Mouse (Mus musculus): ENCODE data around the gene Notch3.
"Not testable (repeated sequence)": the region's sequence is repeated elsewhere in the genome, so short reads cannot be mapped to it uniquely, and the experiment has no call there.

Notch3 gene

DNA sequence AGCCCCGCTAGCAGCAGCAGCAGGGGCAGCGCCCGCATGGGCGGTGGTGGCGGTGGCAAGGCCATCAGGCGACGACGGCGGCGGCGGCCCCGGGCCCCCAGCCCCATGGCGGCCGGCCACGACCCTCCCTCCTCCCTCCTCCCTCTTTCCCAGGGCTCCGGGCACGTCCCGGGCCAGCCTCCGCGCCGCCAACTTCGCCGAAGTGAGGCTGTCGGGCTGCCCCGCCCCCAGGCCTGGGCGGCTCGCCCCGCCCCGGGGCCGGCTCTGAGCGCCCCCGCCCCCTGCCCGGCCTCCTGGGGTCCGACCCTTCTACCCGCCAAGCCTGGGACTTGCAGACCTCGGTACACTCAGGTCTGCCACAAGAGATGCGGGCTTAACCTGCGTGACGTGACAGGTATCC lies at the start of gene Notch3:
Gene Notch3 (minus strand): TSS at position 166 of the 400 bp plus-strand sequence.
- in situ Hi-C loops (cut with MboI, MseI): no loop called here

DNA sequence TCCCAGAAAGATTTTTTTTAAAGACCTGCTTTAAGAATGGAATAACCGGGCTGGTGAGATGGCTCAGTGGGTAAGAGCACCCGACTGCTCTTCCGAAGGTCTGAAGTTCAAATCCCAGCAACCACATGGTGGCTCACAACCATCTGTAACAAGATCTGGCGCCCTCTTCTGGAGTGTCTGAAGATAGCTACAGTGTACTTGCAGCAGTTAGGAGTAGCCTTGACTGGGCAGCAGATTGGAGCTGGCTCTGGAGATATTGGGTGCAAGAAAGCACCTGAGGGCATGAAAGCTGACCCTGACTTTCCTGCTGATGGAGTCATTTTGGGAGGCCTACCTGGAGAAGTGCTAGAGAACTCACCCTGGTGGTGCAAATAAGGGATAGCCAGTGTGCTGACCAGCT lies 48.9 kb upstream of the Notch3 start:
- in situ Hi-C loops (cut with MboI, MseI): not testable (repeated sequence)

DNA sequence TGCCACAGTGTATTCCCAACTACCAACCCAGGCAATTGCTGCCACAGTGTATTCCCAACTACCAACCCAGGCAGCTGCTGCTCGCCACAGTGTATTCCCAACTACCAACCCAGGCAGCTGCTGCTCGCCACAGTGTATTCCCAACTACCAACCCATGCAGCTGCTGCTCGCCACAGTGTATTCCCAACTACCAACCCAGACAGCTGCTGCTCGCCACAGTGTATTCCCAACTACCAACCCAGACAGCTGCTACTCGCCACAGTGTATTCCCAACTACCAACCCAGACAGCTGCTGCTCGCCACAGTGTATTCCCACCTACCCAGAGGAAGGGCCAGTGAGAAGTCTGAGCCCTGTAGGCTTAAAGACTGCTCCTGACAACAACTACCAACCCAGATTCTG lies 44.9 kb upstream of the Notch3 start:
- in situ Hi-C loops (cut with MboI, MseI): not testable (repeated sequence)

DNA sequence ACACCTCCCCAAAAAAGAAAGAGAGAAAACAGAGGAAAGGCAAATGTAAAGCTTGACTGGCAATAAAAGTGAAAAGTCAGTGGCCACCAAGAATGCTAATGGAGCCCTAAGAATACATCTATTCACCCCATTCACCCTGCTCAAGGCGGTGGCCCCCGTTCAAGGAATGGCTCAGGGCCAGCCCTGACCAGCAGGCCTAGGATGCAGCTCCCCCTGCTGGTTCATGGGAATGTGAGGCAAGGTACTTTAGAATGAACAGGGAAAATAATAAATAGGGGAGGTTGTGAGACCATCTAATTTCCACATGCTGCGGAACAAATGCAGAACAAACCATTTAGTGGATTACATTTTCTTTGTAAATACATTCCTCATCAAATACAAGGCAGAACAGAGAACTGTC lies 43.1 kb upstream of the Notch3 start:
- in situ Hi-C loops (cut with MboI, MseI): loop anchor here in 1 of 2 experiments (5.0 kb wide), 1 partner anchor 72 kb away; no protein-coding TSS in a partner anchor

DNA sequence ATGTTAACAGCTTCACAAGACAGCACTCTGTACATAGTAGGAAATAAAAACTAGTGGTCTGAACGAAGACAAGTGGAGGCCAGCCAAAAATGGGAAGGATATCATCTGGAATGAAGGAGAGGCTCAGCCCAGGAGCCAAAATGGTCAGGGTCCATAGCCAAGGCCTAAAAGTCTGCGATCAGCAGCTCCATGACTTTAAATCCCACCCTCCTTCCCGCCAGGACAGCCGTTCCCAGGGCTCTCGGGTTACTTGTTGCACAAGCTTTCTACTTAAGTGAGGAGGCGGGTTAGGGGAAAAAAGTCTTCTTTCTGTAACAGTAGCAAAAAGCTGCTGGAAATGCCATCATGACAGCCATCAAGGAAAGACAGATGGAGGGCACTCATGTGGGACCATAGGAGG lies 42.5 kb upstream of the Notch3 start:
- in situ Hi-C loops (cut with MboI, MseI): loop anchor here in 1 of 2 experiments (5.0 kb wide), 1 partner anchor 72 kb away; no protein-coding TSS in a partner anchor

DNA sequence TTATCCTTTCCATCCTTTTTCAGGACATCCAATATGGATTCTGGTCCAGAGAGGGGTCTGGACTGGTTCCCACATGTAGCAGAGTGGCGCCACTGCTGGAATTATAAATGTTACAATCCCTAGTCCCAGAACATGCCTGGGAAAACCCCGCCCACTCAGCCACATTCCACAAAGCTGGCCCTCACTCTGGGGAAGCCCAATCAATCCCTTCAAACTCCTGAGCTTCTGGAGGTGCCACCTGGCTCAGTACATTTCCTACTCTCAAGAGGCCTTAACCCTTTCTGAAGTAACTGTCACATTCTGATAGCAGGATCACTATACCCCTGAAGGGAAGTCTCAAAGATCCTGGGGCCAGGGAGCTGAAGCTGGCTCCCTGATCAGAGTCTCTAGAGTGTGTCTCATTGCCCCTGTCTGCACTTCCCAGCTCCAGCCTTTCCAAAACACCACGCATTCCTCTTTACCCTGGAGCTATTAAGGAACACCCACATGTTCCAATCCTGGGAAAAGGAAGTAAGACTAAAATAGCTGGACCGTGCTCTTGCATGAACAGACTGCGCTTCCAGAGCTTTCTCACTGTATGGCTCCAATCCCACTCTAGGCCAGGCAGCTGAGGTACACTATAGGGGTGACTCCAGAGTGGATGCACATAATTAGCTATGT lies 41.1 kb upstream of the Notch3 start:
- in situ Hi-C loops (cut with MboI, MseI): loop anchor here in 1 of 2 experiments (5.0 kb wide), 1 partner anchor 70 kb away; no protein-coding TSS in a partner anchor

DNA sequence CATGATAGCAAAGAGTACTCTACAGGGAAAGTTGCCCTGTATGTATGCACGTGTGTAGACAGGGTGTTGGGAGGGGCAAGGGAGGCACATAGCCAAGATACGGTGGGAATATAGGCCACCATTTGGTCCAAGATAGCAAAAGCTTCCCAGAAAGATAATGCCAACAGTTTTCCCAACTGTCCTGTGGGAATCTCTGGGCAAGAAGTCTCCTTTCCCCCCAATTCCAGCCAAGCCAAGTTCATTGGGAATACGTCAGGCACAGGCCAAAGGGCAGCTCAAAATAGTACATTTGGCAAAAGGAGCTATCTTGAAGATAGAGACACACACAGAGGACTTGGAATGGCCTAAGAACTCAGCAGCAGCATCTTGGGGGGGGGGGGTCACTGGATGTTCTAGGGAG lies 38.7 kb upstream of the Notch3 start:
- in situ Hi-C loops (cut with MboI, MseI): loop anchor here in 1 of 2 experiments (5.0 kb wide), 1 partner anchor 68 kb away; no protein-coding TSS in a partner anchor

DNA sequence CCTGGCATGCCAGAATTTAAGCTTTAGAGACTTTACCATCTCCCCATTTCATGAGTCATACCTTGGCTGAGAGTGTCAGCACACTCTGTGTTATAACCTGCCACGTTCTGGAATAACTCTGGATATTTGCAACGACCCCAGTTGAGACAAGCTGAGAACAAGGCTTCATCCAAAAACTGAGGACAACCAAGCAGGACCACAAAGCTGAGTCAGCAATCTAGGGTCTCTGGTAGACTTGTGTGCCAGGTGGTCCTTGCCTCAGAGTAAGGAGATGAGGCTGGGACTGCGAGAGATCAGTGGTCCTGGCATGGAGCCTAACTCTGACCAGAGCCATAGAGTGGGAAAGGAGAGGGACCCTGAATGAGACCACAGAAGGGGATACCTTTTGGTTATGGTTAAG lies 36.3 kb upstream of the Notch3 start:
- in situ Hi-C loops (cut with MboI, MseI): no loop called here

DNA sequence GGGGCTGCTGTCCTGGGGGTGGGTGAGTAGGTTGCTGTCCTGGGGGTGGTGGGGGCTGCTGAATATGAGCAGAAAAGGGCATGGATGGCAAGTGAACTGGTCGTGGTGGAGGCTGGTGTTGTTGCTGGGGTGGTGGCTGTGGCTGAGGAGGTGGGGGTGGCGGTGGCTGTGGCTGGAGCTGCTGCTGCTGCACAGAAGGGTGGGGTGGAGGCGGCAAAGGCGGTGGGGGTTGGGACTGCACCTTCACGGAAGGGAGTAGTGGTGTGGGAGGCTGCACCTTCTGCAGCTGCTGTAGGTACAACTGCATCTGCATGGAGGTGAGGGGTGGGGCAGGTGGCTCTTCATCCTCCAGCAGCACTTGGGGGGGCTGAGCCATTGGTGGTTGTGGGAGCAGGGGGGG lies 34.4 kb upstream of the Notch3 start:
- in situ Hi-C loops (cut with MboI, MseI): no loop called here

DNA sequence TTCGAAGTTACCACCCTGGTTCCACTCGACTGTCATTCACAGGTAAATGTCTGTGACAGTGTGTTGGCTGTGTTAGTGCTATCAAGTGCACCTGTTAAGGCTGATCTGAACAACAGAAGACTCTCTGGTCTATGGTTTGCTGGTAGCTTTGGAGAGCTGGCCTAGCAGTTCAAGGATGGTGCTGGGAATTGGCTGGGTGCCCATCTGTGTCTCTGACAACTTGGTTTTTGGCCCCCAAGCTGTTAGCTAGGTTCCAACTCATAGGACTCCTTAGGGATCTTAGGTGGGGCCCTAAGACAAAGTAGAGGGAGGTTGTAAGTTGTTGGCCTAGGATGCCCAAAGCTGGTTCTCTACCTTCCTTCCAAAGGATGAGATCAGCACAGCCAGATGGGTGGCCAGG lies 33.1 kb upstream of the Notch3 start:
- in situ Hi-C loops (cut with MboI, MseI): no loop called here

DNA sequence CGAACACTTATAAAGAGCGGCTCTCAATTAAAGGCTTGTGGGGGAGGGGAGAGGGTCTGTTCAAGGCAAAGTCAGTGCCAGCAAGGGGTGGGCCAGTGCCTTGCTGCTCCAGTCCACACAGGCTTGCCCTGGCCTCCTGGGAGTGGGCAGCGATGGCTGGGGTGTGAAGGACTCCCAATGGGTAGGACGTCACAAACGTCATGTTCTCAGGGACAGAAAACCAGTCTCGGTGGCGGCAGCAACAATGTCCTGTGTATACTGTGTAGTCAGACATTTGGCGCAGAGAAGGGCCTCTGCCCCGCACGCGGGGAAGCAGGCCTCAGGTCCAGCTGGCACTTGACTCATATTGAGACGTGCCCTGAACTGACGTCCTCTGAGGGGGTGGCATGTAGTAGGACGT lies 30.5 kb upstream of the Notch3 start:
- in situ Hi-C loops (cut with MboI, MseI): no loop called here

DNA sequence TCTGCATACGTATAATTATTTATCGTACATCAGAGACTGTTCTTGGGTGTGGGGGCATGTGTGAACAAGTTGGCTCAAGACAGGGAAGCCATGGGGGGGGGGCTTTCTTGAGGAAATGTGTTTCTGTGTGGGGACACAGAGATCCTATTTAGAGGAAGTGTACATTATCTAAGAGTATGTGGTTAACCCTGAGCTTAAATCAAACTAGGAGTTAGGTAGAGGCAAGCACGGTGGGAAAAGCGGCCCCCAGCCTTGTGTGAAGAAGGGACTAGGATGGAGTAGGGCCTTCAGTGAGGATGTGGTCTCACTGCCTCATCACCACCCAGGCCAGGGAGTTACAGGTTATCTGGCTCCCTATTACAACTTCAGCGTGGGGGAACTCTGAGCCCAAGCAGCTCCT lies 29.1 kb upstream of the Notch3 start:
- in situ Hi-C loops (cut with MboI, MseI): no loop called here

DNA sequence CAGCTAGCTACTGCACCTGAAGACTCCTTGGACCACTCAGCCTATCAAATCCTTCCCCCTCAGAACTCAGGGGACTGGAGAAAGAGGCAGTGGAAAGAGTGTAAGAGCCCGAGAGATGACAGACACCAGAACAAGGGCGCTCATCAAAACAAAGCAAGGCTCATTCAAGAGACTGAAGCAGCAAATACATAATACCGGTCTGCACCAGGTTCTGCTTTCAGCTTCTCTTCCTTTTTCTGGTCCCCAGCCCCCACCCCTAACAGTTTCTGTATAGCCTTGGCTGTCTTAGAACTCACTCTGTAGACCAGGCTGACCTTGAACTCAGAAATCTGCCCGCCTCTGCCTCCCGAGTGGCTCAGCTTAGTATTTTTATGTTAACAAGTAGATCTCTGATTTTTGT lies 26.4 kb upstream of the Notch3 start:
- in situ Hi-C loops (cut with MboI, MseI): no loop called here

DNA sequence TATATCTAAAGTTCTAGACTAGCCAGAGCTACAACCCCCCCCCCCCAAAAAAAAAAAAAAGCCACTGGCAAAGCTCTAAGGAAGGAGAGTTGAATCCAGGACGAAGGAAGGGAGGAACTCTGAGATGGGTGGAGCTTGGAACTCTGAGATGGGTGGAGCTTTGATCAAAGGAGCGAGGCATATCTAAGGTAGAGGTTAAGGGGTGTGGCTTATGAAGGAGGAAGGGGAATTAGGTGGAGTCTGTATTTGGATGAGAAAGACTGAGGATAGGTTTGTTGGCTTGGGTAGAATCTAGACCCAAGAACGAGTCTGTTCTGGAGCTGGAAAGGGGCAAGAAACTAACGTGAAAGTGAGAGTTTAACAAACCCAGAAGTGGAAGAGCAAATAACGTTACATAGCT lies 23.2 kb upstream of the Notch3 start:
- in situ Hi-C loops (cut with MboI, MseI): no loop called here

DNA sequence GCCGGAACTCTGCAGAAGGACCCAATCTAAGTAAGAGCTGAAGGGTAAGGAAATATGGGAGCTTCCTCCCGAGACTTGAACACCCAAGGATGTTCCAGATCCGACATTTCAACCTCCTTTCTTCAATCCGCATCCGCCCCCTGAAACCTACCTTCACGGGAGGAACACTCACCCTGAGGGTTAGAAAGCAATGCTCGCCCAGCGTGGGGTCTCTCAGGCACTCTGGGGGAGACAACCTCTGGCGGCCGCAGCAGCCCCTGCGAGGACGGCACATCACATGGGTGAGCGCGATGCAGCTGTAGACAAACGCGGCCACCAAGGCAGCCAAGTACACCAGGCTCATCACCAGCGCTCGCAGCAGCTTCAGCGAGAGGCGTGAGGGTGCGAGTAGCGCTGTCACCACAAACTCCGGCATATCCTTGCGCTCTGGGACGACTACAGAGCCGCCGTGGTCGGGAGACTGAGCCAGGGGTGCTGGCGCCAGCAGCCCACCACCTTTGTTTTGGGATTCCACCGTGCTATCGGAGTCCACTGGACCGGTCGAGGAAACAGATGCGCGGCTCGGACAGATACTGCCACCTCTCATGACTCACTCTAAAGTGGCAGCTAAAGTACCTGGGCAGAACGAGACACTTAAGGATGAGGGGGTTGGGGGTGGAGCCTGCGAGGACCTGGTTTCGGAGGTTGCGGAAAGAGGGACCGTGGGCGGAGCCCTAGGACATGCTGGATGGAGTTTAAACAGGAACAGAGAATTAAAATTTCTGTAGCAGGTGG lies 22.4 kb upstream of the Notch3 start, which contains the start of gene Ephx3:
Gene Ephx3 (minus strand): TSS at position 687 of the 774 bp plus-strand sequence.
- in situ Hi-C loops (cut with MboI, MseI): no loop called here

DNA sequence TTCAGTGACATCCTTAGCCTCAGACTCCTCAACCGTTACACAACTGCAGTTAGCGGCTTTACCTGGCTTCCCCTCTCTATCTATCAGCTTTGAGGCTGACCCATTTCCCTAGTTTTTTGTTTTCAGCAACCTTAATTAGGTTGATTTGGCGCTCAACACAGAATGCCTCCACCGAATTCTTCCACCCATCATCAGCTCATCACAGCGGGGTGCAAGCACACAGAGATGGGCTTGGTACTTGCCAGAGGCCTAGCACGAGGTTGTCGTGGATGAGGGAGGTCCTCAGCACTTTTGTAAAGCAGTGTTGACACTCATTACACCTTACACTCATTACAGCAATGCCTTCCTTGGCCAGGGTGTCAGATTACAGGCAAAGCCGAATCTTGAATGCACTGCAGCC lies 16.4 kb upstream of the Notch3 start:
- in situ Hi-C loops (cut with MboI, MseI): no loop called here

DNA sequence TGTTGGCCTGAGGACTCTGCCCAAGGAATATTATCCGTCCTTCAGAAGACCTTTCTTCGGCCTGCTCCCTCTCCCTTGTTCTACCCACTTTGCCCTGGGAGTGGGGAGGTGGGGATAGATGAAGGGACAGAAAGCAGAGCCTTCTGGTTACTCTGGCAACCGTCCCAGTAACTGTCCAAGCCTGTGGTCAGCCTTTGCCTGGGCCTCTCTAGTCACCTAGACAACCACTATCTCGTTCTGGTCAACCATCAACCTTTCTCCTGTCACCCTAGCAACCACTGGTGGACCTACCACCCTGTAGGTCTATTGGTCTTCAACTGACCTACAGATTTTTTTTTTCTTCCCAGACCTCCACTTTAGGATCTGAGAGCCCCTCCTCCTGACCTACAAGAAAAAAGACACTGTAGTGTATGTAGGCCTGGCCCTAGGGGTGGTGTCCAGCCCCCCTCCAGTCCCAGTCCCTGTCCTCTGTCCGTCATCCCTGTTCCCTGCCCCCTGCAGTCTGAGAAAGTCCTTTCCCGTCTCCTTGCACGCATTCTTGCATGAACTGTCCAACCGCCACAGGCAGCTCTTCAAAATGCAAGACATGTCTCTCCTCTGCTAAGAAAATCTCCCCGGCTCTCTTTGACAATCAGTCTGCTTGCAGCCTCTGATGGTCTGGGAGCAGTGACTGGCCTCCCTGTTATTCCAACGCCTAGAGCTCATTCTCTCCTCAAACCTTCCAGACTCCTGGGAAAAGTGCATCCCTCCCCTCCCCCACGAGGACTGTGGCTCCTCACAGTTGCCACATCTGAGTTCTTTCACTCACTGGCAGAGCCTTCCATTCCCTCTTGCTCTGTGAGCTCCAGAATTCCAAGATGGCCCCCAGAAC lies 13.2 kb upstream of the Notch3 start:
- in situ Hi-C loops (cut with MboI, MseI): no loop called here

DNA sequence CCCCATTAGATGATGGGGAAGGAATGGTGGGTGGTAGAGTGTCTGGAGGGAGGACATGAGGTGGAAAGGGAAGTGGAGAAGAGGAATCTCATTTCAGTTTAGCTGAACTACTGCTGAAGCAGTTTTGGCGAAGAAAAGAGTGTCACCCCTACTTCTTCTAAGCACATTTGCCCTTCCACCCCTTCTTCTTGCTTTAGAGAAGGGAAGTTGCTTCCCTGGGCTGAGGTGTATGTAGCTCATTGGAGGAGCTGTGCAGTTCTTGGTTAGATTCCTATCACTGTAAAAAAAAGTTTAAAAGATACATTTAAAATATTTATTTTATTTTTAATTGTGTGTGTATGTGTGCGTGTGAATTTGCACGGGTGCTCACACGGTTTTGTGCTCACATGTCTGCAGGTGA lies 10.3 kb upstream of the Notch3 start:
- in situ Hi-C loops (cut with MboI, MseI): no loop called here

DNA sequence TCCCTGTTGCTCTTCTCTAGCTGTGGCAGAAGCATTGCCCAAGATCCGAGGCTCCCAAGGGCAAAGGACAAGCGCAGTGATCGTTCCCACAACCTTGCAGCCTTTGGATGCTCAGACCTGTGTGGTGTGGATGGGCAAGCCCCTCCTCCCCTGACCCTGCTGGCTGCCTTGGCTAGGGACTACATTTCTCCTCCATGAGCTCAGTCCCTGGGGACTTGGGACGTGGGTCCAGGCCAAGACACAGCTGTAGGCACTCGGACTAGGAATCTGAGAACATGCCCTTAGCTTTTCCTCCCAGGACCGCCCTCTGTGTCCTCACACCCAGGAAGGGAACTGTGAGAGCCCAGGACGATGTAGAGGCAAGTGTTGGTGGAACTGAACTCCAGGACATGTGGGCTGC lies 6.5 kb upstream of the Notch3 start:
- in situ Hi-C loops (cut with MboI, MseI): no loop called here

DNA sequence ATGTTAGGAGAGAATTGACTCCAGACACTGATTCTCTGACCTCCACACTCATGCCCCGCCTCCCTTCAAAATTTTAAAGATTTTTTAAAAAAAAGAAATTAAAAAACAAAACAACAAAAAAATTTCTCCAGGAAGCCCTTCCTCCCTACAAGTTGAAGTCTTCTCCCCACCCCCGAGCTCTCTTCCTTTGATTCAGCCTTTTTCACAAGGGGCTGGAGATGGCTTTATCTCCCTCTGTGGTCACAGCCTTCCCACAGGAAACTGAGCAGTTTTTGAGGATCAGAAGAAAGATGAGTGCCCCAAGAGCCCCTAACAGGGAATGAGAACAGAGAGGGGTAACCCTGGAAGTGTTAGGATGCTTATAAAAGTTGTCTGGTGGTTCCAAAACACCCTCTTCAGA lies 5.8 kb upstream of the Notch3 start:
- in situ Hi-C loops (cut with MboI, MseI): no loop called here

DNA sequence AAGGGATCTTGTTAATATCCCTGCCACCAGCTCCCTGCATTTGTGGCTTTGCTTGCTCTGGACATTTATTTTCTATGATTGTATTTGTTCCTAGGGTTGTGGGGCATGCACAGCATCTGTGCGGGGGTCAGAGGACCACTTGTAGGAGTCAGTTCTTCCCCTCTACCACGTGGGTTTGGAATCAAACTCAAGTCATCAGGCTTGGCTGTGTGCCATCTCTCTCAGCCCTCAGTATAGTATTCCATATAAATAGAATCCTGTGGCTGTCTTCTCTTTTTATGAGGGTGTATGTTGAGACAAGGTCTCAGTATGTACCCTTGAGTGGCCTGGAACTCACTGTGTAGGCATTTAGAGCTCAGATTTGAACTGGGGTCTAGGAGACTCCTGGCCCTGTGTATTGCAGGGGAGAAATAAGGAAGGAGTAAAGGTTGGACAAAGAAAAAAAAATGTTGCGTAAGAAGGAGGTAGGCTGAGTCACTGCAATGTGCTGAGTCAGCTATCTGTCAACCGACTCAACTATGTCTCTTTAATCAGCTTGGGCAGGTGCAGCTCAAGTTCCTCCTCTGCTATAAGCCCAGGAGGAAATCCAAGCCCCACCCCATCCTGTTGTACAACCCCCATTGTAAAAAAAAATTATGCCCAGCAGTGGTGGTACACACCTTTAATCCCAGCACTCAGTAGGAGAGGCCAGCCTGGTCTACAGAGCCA lies 3.0 kb upstream of the Notch3 start:
- in situ Hi-C loops (cut with MboI, MseI): no loop called here

All from T-helper 17 cell (primary cell).